Mouse (Mus musculus) midbrain, embryonic 14.5 days (tissue): ENCODE results near the gene Arhgap44. TPM values are rescaled to one million over a fixed set of nuclear protein-coding genes. Genes with fewer than 3 reads are reported as not detected.

ENCODE experiments used
- ATAC-seq: fragments of 200-750 bp; cut with Nextera tagmentation; 2 replicates; pipeline ENCODE4 v1.8.0; 2017; ENCODE audit warnings: moderate number of reproducible peaks, moderate library complexity; ENCODE audit not compliant: low FRiP score, low TSS enrichment
- DNase-seq: peaks from one replicate; pipeline ENCODE4 v3.0.0-alpha.2; 2015
- H3K27ac ChIP-seq: fragments of 300-500 bp; sonication (generic); replicated peaks from 2 replicates; pipeline ENCODE4 v1.5.1; 2014; ENCODE audit warnings: mild to moderate bottlenecking, low read depth, low read length, moderate library complexity
- H3K27me3 ChIP-seq: fragments of 300-500 bp; sonication (generic); 2 replicates; pipeline ENCODE4 v1.6.1; 2014; ENCODE audit warnings: low read length, control low read depth, mixed read lengths; ENCODE audit not compliant: control insufficient read depth, insufficient read depth
- H3K36me3 ChIP-seq: fragments of 300-500 bp; sonication (generic); 2 replicates; pipeline ENCODE4 v1.6.1; 2014; ENCODE audit warnings: low read length, control low read depth; ENCODE audit not compliant: control insufficient read depth, insufficient read depth
- H3K4me1 ChIP-seq: fragments of 300-500 bp; sonication (generic); 2 replicates; pipeline ENCODE4 v1.6.1; 2014; ENCODE audit warnings: mild to moderate bottlenecking, antibody characterized with exemption, low read length, control low read depth; ENCODE audit not compliant: control insufficient read depth, insufficient read depth
- H3K4me2 ChIP-seq: fragments of 300-500 bp; sonication (generic); 2 replicates; pipeline ENCODE4 v1.6.1; 2014; ENCODE audit warnings: mild to moderate bottlenecking, low read length, moderate library complexity
- H3K4me3 ChIP-seq: fragments of 300-500 bp; sonication (generic); replicated peaks from 2 replicates; pipeline ENCODE4 v1.5.1; 2014; ENCODE audit warnings: low read depth, low read length
- H3K9ac ChIP-seq: fragments of 300-500 bp; sonication (generic); replicated peaks from 2 replicates; pipeline ENCODE4 v1.6.1; 2014; ENCODE audit warnings: mild to moderate bottlenecking, low read length, moderate library complexity
- H3K9me3 ChIP-seq: fragments of 300-500 bp; sonication (generic); 2 replicates; pipeline ENCODE4 v1.6.1; 2016; ENCODE audit warnings: low read length, control low read depth, mixed read lengths; ENCODE audit not compliant: control insufficient read depth
- WGBS: fragments of 180-500 bp; shearing (Covaris S2); extraction: QIAGEN DNeasy Blood & Tissue Kit; methylation state at CpG from one replicate; pipeline ENCODE4 v1.1.7; 2014; 5-methylcytosine and 5-hydroxymethylcytosine counted together
- polyA plus RNA-seq: library from polyadenylated mRNA; unstranded; fragments of >200 nt; fragmentation: Nextera tagmentation; extraction: Ambion mirVana; gene quantifications from 2 replicates; pipeline ENCODE4 v1.2.1, GENCODE M21; 2014

The Arhgap44 gene
- polyA plus RNA-seq, 1 experiment from 2014 or later: 13.0 TPM

- no peaks in the 10 kb centered on the region for H3K4me1 ChIP-seq
- no peaks in the 10 kb centered on the region for H3K27me3 ChIP-seq
- H3K9ac ChIP-seq: no peak overlapping the region
- H3K4me2 ChIP-seq: no peak overlapping the region
- 59% methylated on average over 5 of the region's 5 CpGs for WGBS
- H3K36me3 ChIP-seq: no peaks in the 10 kb centered on the region
- no peak overlapping the region for H3K4me3 ChIP-seq
- no peak for ATAC-seq
- no peaks in the 10 kb centered on the region for H3K9me3 ChIP-seq
- no peak overlapping the region for H3K27ac ChIP-seq
- DNase-seq: peak; percentile 74
Measured at GRCm38 (mm10) chr11:65088451-65089222, 74.1 kb downstream of the Arhgap44 start.

- 88% methylated on average over 8 of the region's 8 CpGs for WGBS
- Histone ChIP-seq H3K27ac (no peak overlapping the region), H3K4me2 (no peak overlapping the region), H3K9me3 (no peaks in the 10 kb centered on the region), H3K4me3 (no peak overlapping the region), H3K36me3 (no peaks in the 10 kb centered on the region), H3K4me1 (no peaks in the 10 kb centered on the region), H3K9ac (no peak overlapping the region), H3K27me3 (no peaks in the 10 kb centered on the region)
- ATAC-seq (no peak), DNase-seq (no peak)
Measured at GRCm38 (mm10) chr11:65080761-65081160, 82.0 kb downstream of the Arhgap44 start.

- WGBS: 89% methylated on average over 3 of the region's 3 CpGs
- Histone ChIP-seq H3K27ac (no peak overlapping the region), H3K9ac (no peak overlapping the region), H3K27me3 (no peaks in the 10 kb centered on the region), H3K36me3 (no peaks in the 10 kb centered on the region), H3K9me3 (no peaks in the 10 kb centered on the region), H3K4me2 (no peak overlapping the region), H3K4me1 (no peaks in the 10 kb centered on the region), H3K4me3 (no peak overlapping the region)
- ATAC-seq (no peak), DNase-seq (no peak)
Measured at GRCm38 (mm10) chr11:65080274-65080673, 82.5 kb downstream of the Arhgap44 start.

GRCm38 (mm10) chr11:65069609-65070008 lies 93.2 kb downstream of the Arhgap44 start:
- H3K27me3 ChIP-seq: no peaks in the 10 kb centered on the region
- 92% methylated on average over 5 of the region's 5 CpGs for WGBS
- H3K36me3 ChIP-seq: no peaks in the 10 kb centered on the region
- no peak overlapping the region for H3K9ac ChIP-seq
- no peak overlapping the region for H3K4me2 ChIP-seq
- no peak overlapping the region for H3K4me3 ChIP-seq
- H3K9me3 ChIP-seq: no peaks in the 10 kb centered on the region
- DNase-seq (no peak), ATAC-seq (no peak)
- no peaks in the 10 kb centered on the region for H3K4me1 ChIP-seq
- no peak overlapping the region for H3K27ac ChIP-seq

GRCm38 (mm10) chr11:65069051-65069450 lies 93.7 kb downstream of the Arhgap44 start:
- Histone ChIP-seq H3K27ac (no peak overlapping the region), H3K36me3 (no peaks in the 10 kb centered on the region), H3K4me2 (no peak overlapping the region), H3K9me3 (no peaks in the 10 kb centered on the region), H3K9ac (no peak overlapping the region), H3K4me3 (no peak overlapping the region), H3K4me1 (no peaks in the 10 kb centered on the region), H3K27me3 (no peaks in the 10 kb centered on the region)
- no peak for DNase-seq
- ATAC-seq: no peak
- WGBS: 63% methylated on average over 4 of the region's 4 CpGs

DNA sequence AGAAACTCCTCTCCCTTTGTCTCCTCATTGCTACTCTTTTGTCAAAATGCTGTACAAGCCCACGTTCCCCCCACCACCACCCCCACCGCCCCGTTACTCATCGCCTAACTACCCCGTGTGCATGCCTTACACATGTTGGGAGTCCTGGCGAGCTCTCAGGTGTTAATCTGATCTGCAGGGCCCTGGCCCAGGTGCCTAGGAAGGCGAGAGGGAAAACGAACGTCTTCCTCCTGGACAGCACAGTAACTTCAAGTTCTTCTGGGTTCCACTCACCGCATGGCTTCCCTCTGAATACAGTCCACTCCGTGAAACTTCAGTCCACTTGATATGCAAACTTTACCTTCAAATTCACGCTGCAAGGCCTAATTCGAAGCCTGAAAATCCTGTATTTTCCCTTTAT lies 97.6 kb downstream of the Arhgap44 start:
- DNase-seq (no peak), ATAC-seq (no peak)
- no peaks in the 10 kb centered on the region for H3K9me3 ChIP-seq
- WGBS: 92% methylated on average over 13 of the region's 13 CpGs
- H3K4me2 ChIP-seq: no peak overlapping the region
- no peaks in the 10 kb centered on the region for H3K27me3 ChIP-seq
- no peak overlapping the region for H3K9ac ChIP-seq
- H3K27ac ChIP-seq: no peak overlapping the region
- H3K4me3 ChIP-seq: no peak overlapping the region
- no peaks in the 10 kb centered on the region for H3K36me3 ChIP-seq
- no peaks in the 10 kb centered on the region for H3K4me1 ChIP-seq

- Histone ChIP-seq H3K4me2 (no peak overlapping the region), H3K9me3 (no peaks in the 10 kb centered on the region), H3K4me1 (0 out of 2 replicates have a peak, but pooled peaks cover 10% of the 10 kb centered on the region), H3K4me3 (no peak overlapping the region), H3K36me3 (no peaks in the 10 kb centered on the region), H3K27ac (no peak overlapping the region), H3K9ac (no peak overlapping the region), H3K27me3 (no peaks in the 10 kb centered on the region)
- 57% methylated on average over 3 of the region's 3 CpGs for WGBS
- DNase-seq (no peak), ATAC-seq (no peak)
Measured at GRCm38 (mm10) chr11:65061437-65061836, 101.3 kb downstream of the Arhgap44 start.

DNA sequence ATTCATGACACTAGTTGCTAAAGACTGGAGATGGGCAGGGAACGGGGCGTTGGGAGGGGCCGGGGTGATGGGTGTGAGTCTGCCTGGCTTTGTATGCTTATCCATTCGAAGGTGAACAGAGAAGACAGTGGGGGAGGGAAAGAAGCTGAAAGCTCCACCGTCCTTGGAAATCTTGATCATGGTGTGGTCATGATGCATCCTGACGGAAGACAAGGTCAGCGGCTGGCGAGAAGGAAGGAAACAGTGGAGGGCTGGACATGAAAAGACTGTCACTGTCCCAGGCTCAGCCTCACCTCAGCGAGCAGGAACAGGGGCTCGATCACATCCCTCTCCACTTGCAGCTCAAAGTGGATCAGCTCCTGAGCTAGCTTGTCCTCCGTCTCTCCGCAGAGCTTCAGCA lies 103.2 kb downstream of the Arhgap44 start:
- H3K36me3 ChIP-seq: no peaks in the 10 kb centered on the region
- DNase-seq (no peak), ATAC-seq (no peak)
- H3K4me3 ChIP-seq: no peak overlapping the region
- H3K9me3 ChIP-seq: no peaks in the 10 kb centered on the region
- no peaks in the 10 kb centered on the region for H3K27me3 ChIP-seq
- no peak overlapping the region for H3K4me2 ChIP-seq
- H3K9ac ChIP-seq: no peak overlapping the region
- WGBS: 77% methylated on average over 12 of the region's 12 CpGs
- H3K4me1 ChIP-seq: 0 out of 2 replicates have a peak, but pooled peaks cover 12% of the 10 kb centered on the region
- no peak overlapping the region for H3K27ac ChIP-seq

DNA sequence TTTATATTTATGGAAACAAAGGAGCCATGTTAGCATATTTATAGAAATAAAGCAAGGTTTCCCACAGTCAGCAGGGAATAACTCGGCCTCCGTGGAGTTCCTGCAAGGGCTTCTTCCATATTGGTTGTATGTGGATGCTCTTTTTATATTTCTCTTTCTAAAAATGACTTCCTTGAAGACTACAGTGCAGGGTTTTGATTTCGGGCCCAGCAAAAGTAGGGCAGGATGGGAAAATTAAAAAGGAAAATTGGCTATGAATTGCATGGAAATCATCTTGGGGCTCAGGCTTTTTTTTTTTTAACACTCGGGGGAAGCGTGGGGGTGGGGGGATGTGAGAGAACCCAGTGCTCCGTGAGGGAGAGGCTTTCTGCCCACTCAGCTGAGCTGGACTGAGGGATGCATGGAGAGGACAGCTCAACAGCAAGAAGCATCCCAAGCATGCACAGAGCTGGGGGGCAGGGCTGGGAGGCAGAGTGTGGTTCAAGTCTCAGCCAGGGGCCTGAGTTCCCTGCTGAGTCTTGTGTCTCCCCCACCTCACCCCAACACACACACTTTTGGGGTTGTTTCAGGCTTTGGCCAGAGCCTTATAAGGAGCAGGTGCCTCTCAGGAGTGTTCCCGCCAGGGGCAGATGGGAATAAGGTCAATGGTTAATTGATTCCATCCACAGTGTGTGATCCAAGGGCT lies 104.4 kb downstream of the Arhgap44 start:
- H3K9ac ChIP-seq: no peak overlapping the region
- no peak for DNase-seq
- H3K27me3 ChIP-seq: no peaks in the 10 kb centered on the region
- WGBS: 63% methylated on average over 7 of the region's 7 CpGs
- ATAC-seq: no peak
- H3K4me2 ChIP-seq: no peak overlapping the region
- H3K9me3 ChIP-seq: no peaks in the 10 kb centered on the region
- H3K4me3 ChIP-seq: no peak overlapping the region
- H3K27ac ChIP-seq: no peak overlapping the region
- no peaks in the 10 kb centered on the region for H3K36me3 ChIP-seq
- H3K4me1 ChIP-seq: 0 out of 2 replicates have a peak, but pooled peaks cover 12% of the 10 kb centered on the region
